Mouse (Mus musculus): Measurements from ENCODE around the gene Elmo3.

DNA sequence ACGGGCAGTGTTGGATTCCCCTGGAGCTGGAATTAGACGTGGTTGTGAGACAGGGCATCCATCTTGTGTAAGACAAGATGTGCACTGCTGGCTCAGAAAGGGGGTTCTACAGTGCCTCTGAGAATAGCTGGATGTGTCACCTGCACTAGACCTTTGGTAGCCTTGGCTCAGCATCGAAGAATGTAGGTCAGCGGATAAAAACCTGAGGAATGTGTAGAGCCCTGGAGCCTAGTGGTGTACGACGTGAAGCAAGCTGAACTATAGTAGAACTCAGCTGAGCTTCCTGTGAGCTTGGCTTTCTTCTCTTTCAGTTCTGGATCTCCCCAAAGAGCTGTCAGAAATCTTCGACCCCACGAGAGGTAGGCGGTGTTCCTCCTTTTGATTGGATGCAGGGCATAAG is 1.5 kb upstream of the Elmo3 start:
- no peak for TF ChIP-seq POLR2A (IDR thresholded peaks at IDR 0.05; ENCODE audit: borderline replicate concordance, low read depth, low read length)
- TF ChIP-seq CTCF (IDR thresholded peaks at IDR 0.05; ENCODE audit: low read depth, low read length), result no peak

Measured in bone marrow macrophage, adult 2 months (primary cell).